Mouse (Mus musculus): Measurements from ENCODE around the gene 9930104L06Rik.

9930104L06Rik gene

DNA sequence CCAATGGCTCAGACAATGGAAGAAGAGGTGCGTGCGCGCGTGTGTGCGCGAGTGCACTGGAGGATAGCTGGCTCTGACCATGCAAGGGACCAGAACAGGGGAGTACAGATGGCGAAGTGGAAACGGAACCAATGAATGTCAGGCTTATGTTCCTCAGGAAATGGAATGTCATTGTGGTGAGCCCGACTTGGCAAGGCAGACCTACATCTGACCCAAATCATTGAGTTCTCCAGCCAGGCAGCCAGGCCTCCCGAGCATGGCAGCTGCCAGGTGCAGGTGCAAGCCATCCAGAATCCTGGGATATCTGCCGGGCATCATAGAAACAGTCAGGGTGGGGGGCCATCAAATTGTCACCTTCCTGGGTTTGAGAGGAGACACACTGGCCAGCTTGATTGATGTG, 24.1 kb downstream of the 9930104L06Rik start:
- no peak for DNase-seq (ENCODE audit: low spot score)

- DNase-seq (ENCODE audit: low spot score) = no peak
These were observed 25.7 kb downstream of the 9930104L06Rik start for GRCm38 (mm10) chr4:124962576-124962975.

DNA sequence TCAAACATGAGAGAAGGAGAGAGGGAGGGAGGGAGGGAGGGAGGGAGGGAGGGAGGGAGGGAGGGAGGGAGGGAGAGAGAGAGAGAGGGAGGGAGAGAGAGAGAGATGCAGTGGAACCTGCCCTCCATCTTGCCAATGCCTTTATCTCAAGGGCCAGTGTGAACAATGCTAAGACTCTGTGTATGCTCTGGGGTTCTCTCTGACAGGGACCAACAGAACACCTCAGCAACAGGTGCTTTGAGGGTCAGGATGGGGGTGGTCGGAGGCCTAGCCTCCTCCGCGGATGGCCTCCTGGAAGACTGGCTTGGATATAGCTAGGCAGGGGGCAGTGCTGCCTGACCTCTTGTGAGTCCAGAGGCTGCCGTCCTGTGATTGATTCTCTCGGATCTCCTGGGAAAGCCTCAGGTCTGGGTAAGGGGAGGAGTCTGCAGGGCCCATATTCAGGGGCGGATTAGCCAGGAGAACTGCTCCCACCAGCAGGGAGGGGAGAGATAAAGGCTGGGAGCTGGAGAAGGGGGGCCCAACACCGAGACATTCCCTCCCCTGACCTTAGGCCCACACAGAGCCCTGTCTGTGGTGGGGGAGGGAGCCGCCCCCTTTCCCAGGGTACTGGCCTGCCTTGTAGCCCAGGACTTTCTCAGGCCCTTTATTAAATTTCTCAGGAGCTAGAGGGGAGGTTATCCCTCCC, 28.2 kb downstream of the 9930104L06Rik start:
- no peak for DNase-seq (ENCODE audit: low spot score)

DNA sequence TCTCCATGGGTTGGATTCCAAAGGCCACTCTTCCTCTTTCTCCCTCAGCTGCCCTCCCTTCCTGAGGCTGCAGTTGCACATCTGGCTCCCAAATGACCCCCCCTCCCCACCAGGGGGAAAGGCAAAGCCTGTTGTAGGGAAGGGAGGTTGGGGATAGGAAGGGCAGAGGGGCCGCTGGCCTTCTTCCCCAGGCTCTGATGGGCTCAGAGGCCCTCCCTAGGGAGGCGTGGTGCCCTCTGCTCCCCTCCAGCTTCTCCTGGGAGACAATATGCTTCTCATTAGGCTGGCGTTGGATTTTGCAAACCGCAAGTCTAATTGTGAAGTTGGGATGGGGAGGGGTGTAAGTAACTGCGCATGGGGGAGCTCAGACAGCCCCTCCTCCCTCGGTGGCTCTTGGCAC, 31.9 kb downstream of the 9930104L06Rik start:
- DNase-seq (ENCODE audit: low spot score) = no peak

GRCm38 (mm10) chr4:124969219-124969848, 32.5 kb downstream of the 9930104L06Rik start:
- peak; percentile 7 for DNase-seq (ENCODE audit: low spot score)

DNA sequence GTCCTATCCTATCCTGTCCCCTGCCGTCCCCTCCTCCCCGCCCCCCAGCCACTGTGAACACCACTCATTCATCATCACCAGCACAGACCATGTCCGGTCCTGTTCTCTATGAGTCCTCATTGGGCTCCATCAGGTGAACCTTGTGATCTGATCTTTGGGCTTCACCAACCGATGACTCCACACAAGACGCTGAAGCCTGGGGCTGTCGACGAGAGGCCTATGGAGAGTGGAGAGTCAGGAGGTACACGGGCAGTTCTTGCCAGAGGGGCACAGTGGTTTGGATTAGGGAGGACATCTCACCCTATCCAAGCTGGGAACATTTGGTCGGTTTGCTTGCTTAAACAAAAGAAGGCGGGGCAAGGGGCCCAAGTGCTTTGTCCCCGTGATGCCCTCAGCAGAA, 33.3 kb downstream of the 9930104L06Rik start:
- no peak for DNase-seq (ENCODE audit: low spot score)

GRCm38 (mm10) chr4:124970677-124971076, 33.8 kb downstream of the 9930104L06Rik start:
- no peak for DNase-seq (ENCODE audit: low spot score)

DNA sequence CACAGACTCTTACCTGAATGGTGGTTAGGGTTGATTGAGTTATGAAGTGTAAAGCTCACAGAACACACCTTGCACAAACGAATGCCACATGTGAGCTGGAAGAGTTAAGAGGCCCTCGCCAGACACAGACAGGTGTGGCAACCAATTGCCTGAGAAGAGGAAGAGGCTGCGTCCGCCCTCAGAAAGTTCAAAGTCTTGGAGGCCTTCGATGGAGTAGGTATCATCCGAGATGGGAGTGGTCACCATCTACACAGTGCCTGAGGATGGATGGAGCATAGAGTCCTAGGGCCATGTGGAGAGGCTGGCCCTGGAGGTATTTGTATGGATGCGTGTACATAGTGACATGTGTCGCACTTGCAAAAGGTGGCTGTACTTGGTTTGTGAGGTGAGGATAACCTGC, 34.2 kb downstream of the 9930104L06Rik start:
- no peak for DNase-seq (ENCODE audit: low spot score)

GRCm38 (mm10) chr4:124972316-124972715, 35.5 kb downstream of the 9930104L06Rik start:
- no peak for DNase-seq (ENCODE audit: low spot score)

- DNase-seq (ENCODE audit: low spot score) = no peak
These were observed 36.4 kb downstream of the 9930104L06Rik start for GRCm38 (mm10) chr4:124973296-124973695.

- DNase-seq (ENCODE audit: low spot score) = no peak
These were observed 41.4 kb downstream of the 9930104L06Rik start for GRCm38 (mm10) chr4:124978201-124978600.

DNA sequence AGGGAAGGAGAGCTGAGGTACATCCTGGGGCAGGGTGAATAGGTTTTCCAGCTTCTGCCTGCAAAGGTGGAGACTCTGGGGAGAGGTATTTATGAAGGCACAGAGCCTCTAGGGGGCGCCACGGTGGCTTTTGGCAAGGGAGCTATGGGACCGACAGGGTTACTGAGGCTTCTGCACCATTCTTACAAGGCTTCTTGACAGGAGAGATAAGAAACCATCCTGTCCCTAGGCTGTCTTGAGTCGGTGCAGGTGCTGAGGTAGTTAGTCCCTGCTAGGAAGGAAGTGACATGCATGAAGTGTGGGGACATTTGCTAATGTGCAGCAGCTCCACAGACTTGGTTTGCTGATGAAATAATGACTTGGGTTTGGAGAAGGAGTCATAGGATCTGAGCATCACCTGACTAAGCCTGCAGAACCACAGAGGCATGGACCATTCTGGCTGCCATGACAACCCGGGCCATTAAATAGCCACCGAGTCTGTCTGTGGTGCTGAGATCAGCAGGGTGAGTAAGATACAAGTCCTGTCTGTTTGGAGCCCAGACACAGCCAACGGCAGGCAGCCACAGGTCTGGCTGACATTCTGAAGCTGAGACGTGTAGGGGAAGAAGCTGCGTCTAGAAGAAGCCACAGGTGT, 47.2 kb downstream of the 9930104L06Rik start:
- no peak for DNase-seq (ENCODE audit: low spot score)

- no peak for DNase-seq (ENCODE audit: low spot score)
These were observed 48.2 kb downstream of the 9930104L06Rik start for GRCm38 (mm10) chr4:124984871-124985670.

- no peak for DNase-seq (ENCODE audit: low spot score)
These were observed 49.1 kb downstream of the 9930104L06Rik start, which contains the start of gene Rspo1 for GRCm38 (mm10) chr4:124985671-124986602. Gene Rspo1, plus strand, starts transcription at chr4:124986430.

GRCm38 (mm10) chr4:124986739-124987710, 50.2 kb downstream of the 9930104L06Rik start:
- no peak for DNase-seq (ENCODE audit: low spot score)

DNA sequence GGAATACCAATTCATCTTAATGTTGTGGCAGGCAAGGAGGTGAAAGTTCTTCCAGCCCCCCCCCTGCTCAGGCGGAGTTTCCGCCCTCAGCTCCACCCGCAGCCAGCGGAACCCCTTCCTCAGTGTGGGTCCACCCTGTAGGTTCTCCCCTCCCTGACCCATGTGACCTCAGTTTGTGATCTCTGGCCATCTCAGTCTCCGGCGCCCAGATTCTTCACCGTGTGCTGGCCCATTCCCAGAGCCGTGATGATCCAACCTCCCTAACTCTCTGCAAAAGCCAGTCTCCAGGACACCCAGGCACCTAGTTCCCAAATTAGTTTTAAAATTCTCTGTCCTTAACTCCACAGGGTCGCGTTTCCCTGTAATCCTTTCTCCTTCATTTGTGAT, 50.9 kb downstream of the 9930104L06Rik start:
- DNase-seq (ENCODE audit: low spot score) = no peak

DNA sequence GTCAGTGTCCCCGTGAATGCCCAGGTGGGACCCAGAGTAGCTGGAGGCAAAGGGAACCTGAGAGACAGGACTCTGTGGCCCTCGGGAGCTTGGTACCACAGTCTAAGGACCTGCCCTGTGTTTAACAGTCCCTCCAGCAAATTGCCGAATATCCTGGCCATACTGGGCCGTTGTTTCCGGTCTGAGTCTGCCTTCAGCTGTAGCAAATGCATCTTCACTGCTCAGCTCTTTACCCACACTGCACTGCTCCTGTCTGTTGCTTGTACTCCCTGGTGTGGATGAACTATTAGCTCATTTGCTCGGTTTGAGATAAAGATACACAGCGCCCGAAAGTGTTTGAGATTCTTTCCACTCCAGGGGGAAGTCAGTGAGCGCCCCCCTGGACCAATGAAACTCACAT, 51.5 kb downstream of the 9930104L06Rik start:
- DNase-seq (ENCODE audit: low spot score) = no peak

GRCm38 (mm10) chr4:124989787-124990253, 53.0 kb downstream of the 9930104L06Rik start:
- DNase-seq (ENCODE audit: low spot score) = no peak

DNA sequence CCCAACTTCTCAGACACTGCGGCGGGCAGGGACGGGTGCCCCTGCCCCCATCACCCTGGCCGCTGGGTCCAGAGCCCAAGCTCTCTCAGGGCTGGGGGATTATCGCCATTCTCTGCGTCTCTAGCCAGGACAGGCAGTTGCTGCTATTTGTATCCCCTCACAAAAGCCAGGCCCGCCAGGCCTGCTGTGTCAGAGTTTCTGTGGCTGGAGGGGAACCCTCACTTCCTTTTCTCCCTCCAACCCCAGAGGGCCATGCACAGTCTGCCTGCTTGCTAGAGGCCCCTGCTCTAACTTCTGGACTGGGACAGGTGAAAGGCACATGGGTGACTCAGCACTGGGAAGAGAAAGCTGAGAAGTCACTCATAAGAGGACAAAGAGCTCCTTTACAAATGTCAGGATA, 53.5 kb downstream of the 9930104L06Rik start:
- no peak for DNase-seq (ENCODE audit: low spot score)

Data from T-cell, adult 2 months (primary cell).